11 mouse cellular contexts compared by ENCODE assay signal in genomic region chr17:35172445-35173234, GRCm38 (mm10). TPM values are rescaled to one million over a fixed set of nuclear protein-coding genes. Genes with fewer than 3 reads are reported as not detected.
DNase-seq lines count a peak whose midpoint lies in the region; ATAC-seq and TF ChIP-seq lines count a peak whose summit lies in the region.
"Had no signal": no experiment of that assay in that cellular context is flagged by ENCODE, and none has a peak within 500 bp of the region (broad histone marks: within the 10 kb centered on the region; RNA-seq: fewer than 3 reads in every experiment).

No protein-coding gene starts in this region.

- no peak for TF ChIP-seq POLR2A in spleen, adult 2 months (IDR thresholded peaks at IDR 0.05; ENCODE audit: low read depth, low read length)

- no peak for DNase-seq in spleen, adult 2 months (ENCODE audit: low read depth in 1 of 2, low spot score in 2 of 2)
- no peak for DNase-seq in spleen, postnatal 14 days (ENCODE audit: low spot score in 2 of 2)
- peak; percentile 69 for DNase-seq in telencephalon, adult 2 months (ENCODE audit: low read depth, low spot score)
- DNase-seq in ovary, postnatal 10 days (ENCODE audit: low spot score), result no peak
- no peak for DNase-seq in Muller cell, postnatal 12 days (ENCODE audit: inconsistent ontology term)
- DNase-seq: lung, embryonic 14.5 days had no signal

- H3K4me1 ChIP-seq in intestine, embryonic 16.5 days (ENCODE audit: control insufficient read depth, insufficient read depth, low read length), result 0 out of 2 replicates have a peak, but pooled peaks cover 2% of the 10 kb centered on the region
- 0 out of 2 replicates have a peak, but pooled peaks cover 2% of the 10 kb centered on the region for H3K4me1 ChIP-seq in intestine, embryonic 15.5 days (replicated peaks)
- H3K4me1 ChIP-seq in spleen, adult 2 months (ENCODE audit: control insufficient read depth, insufficient read depth, insufficient read length), result peaks cover 40% of the 10 kb centered on the region
- peaks cover 18% of the 10 kb centered on the region for H3K4me1 ChIP-seq in embryonic facial prominence, embryonic 15.5 days

- no peak overlapping the region for H3K4me2 ChIP-seq in intestine, embryonic 16.5 days (ENCODE audit: low read depth, low read length)
- H3K4me2 ChIP-seq in intestine, embryonic 15.5 days (replicated peaks), result no peak overlapping the region
- H3K4me2 ChIP-seq in embryonic facial prominence, embryonic 15.5 days (replicated peaks), result no peak overlapping the region
- H3K4me2 ChIP-seq: heart, embryonic 13.5 days; lung, embryonic 14.5 days had no signal

- WGBS in intestine, embryonic 16.5 days, result 71% methylated on average over 11 of the region's 11 CpGs
- WGBS in intestine, embryonic 15.5 days, result 67% methylated on average over 11 of the region's 11 CpGs
- WGBS in spleen, adult 2 months, result 43% methylated on average over 11 of the region's 11 CpGs
- WGBS in embryonic facial prominence, embryonic 15.5 days, result 62% methylated on average over 11 of the region's 11 CpGs

- no peaks in the 10 kb centered on the region for H3K9me3 ChIP-seq in intestine, embryonic 16.5 days (ENCODE audit: control insufficient read depth, low read length)
- no peaks in the 10 kb centered on the region for H3K9me3 ChIP-seq in intestine, embryonic 15.5 days
- H3K9me3 ChIP-seq in embryonic facial prominence, embryonic 15.5 days (replicated peaks), result no peaks in the 10 kb centered on the region
- H3K9me3 ChIP-seq: G1E; heart, embryonic 13.5 days had no signal

- peak overlapping the region; percentile 33; the same call in 1 of the 2 replicates for H3K27ac ChIP-seq in intestine, embryonic 16.5 days (ENCODE audit: low read length)
- no peak overlapping the region for H3K27ac ChIP-seq in intestine, embryonic 15.5 days
- peak overlapping the region; percentile 89 for H3K27ac ChIP-seq in spleen, adult 2 months (ENCODE audit: insufficient read depth, low read length)
- peak overlapping the region; percentile 72 for H3K27ac ChIP-seq in embryonic facial prominence, embryonic 15.5 days (replicated peaks)
- H3K27ac ChIP-seq: heart, embryonic 13.5 days had no signal

- no peaks in the 10 kb centered on the region for H3K36me3 ChIP-seq in intestine, embryonic 16.5 days (ENCODE audit: control insufficient read depth, insufficient read depth, low read length)
- no peaks in the 10 kb centered on the region for H3K36me3 ChIP-seq in intestine, embryonic 15.5 days
- no peaks in the 10 kb centered on the region for H3K36me3 ChIP-seq in spleen, adult 2 months (ENCODE audit: control insufficient read depth, insufficient read depth, low read length)
- H3K36me3 ChIP-seq in embryonic facial prominence, embryonic 15.5 days, result no peaks in the 10 kb centered on the region
- H3K36me3 ChIP-seq: G1E; heart, embryonic 13.5 days had no signal

- no peak for TF ChIP-seq CTCF in spleen, adult 2 months (IDR thresholded peaks at IDR 0.05; ENCODE audit: extremely low read depth, insufficient read depth, insufficient read length, insufficient replicate concordance)

- no peak overlapping the region for H3K9ac ChIP-seq in intestine, embryonic 16.5 days (ENCODE audit: low read depth, low read length)
- H3K9ac ChIP-seq in intestine, embryonic 15.5 days, result no peak overlapping the region
- H3K9ac ChIP-seq in embryonic facial prominence, embryonic 15.5 days, result no peak overlapping the region
- H3K9ac ChIP-seq: heart, embryonic 13.5 days; lung, embryonic 14.5 days had no signal

- ATAC-seq in intestine, embryonic 16.5 days, result no peak
- no peak for ATAC-seq in intestine, embryonic 15.5 days
- ATAC-seq in embryonic facial prominence, embryonic 15.5 days (ENCODE audit: insufficient number of reproducible peaks, low FRiP score, low TSS enrichment, low read depth), result no peak

- no peaks in the 10 kb centered on the region for H3K27me3 ChIP-seq in intestine, embryonic 16.5 days (replicated peaks; ENCODE audit: control insufficient read depth, insufficient read depth, low read length)
- no peaks in the 10 kb centered on the region for H3K27me3 ChIP-seq in intestine, embryonic 15.5 days (replicated peaks)
- no peaks in the 10 kb centered on the region for H3K27me3 ChIP-seq in spleen, adult 2 months (ENCODE audit: control insufficient read depth, insufficient read depth, low read length)
- no peaks in the 10 kb centered on the region for H3K27me3 ChIP-seq in embryonic facial prominence, embryonic 15.5 days

- H3K4me3 ChIP-seq in intestine, embryonic 16.5 days (ENCODE audit: low read length), result no peak overlapping the region
- H3K4me3 ChIP-seq in intestine, embryonic 15.5 days (replicated peaks), result no peak overlapping the region
- peak overlapping the region; percentile 29 for H3K4me3 ChIP-seq in spleen, adult 2 months (ENCODE audit: extremely low read depth, insufficient read depth, insufficient read length)
- no peak overlapping the region for H3K4me3 ChIP-seq in embryonic facial prominence, embryonic 15.5 days (replicated peaks)
- H3K4me3 ChIP-seq: heart, embryonic 13.5 days had no signal

RNA-seq across cellular contexts. Expression of gene Aif1, which starts 3.2 kb away (rescaled TPM):
- polyA plus RNA-seq in intestine, embryonic 16.5 days (2015; fragmentation: Nextera tagmentation; extraction: Ambion mirVana), result 17.4 and 19.4 TPM in 2 replicates
- polyA plus RNA-seq in intestine, embryonic 15.5 days (2015; fragmentation: Nextera tagmentation; extraction: Ambion mirVana), result 20.6 and 21.7 TPM in 2 replicates
- polyA plus RNA-seq in spleen, adult 2 months (2012; rRNA removed), result 8.3 and 10.2 TPM in 2 replicates
- 15.5 and 17.5 TPM in 2 replicates for polyA plus RNA-seq in embryonic facial prominence, embryonic 15.5 days (2015; fragmentation: Nextera tagmentation; extraction: Ambion mirVana)

RNA-seq across cellular contexts. Expression of gene Prrc2a, which starts 7.9 kb away (rescaled TPM):
- 103 TPM in 2 replicates for polyA plus RNA-seq in intestine, embryonic 16.5 days (2015; fragmentation: Nextera tagmentation; extraction: Ambion mirVana)
- polyA plus RNA-seq in intestine, embryonic 15.5 days (2015; fragmentation: Nextera tagmentation; extraction: Ambion mirVana), result 125 and 131 TPM in 2 replicates
- polyA plus RNA-seq in spleen, adult 2 months (2012; rRNA removed), result 362 and 462 TPM in 2 replicates
- 179 and 198 TPM in 2 replicates for polyA plus RNA-seq in embryonic facial prominence, embryonic 15.5 days (2015; fragmentation: Nextera tagmentation; extraction: Ambion mirVana)

RNA-seq across cellular contexts. Expression of gene Lst1, which starts 15.6 kb away (rescaled TPM):
- polyA plus RNA-seq in intestine, embryonic 16.5 days (2015; fragmentation: Nextera tagmentation; extraction: Ambion mirVana), result 16.9 and 17.1 TPM in 2 replicates
- polyA plus RNA-seq in intestine, embryonic 15.5 days (2015; fragmentation: Nextera tagmentation; extraction: Ambion mirVana), result 18.9 and 19.4 TPM in 2 replicates
- 109 and 112 TPM in 2 replicates for polyA plus RNA-seq in spleen, adult 2 months (2012; rRNA removed)
- 27.2 and 27.4 TPM in 2 replicates for polyA plus RNA-seq in embryonic facial prominence, embryonic 15.5 days (2015; fragmentation: Nextera tagmentation; extraction: Ambion mirVana)

RNA-seq across cellular contexts. Expression of gene Ltb, which starts 21.6 kb away (rescaled TPM):
- 4.4 and 4.7 TPM in 2 replicates for polyA plus RNA-seq in intestine, embryonic 16.5 days (2015; fragmentation: Nextera tagmentation; extraction: Ambion mirVana)
- 5.0 and 5.2 TPM in 2 replicates for polyA plus RNA-seq in intestine, embryonic 15.5 days (2015; fragmentation: Nextera tagmentation; extraction: Ambion mirVana)
- polyA plus RNA-seq in spleen, adult 2 months (2012; rRNA removed), result 531 and 756 TPM in 2 replicates
- 2.3 and 2.9 TPM in 2 replicates for polyA plus RNA-seq in embryonic facial prominence, embryonic 15.5 days (2015; fragmentation: Nextera tagmentation; extraction: Ambion mirVana)
- polyA plus RNA-seq: lung, embryonic 14.5 days had no signal

RNA-seq across cellular contexts. Expression of gene Tnf, which starts 29.2 kb away (rescaled TPM):
- polyA plus RNA-seq in intestine, embryonic 16.5 days (2015; fragmentation: Nextera tagmentation; extraction: Ambion mirVana), result 0.18 and 0.23 TPM in 2 replicates
- polyA plus RNA-seq in intestine, embryonic 15.5 days (2015; fragmentation: Nextera tagmentation; extraction: Ambion mirVana), result 0.19 TPM in 1 of 2 replicates, not detected in the other
- 7.5 and 13.2 TPM in 2 replicates for polyA plus RNA-seq in spleen, adult 2 months (2012; rRNA removed)
- polyA plus RNA-seq in embryonic facial prominence, embryonic 15.5 days (2015; fragmentation: Nextera tagmentation; extraction: Ambion mirVana), result 0.47 and 0.76 TPM in 2 replicates
